Mouse (Mus musculus): ENCODE data around the gene Klra10. TPM values are rescaled to one million over a fixed set of nuclear protein-coding genes. Genes with fewer than 3 reads are reported as not detected.
"Not testable (repeated sequence)": the region's sequence is repeated elsewhere in the genome, so short reads cannot be mapped to it uniquely, and the experiment has no call there.

Klra10 gene
- polyA plus RNA-seq (2012; rRNA removed) = not detected in 2 replicates

DNA sequence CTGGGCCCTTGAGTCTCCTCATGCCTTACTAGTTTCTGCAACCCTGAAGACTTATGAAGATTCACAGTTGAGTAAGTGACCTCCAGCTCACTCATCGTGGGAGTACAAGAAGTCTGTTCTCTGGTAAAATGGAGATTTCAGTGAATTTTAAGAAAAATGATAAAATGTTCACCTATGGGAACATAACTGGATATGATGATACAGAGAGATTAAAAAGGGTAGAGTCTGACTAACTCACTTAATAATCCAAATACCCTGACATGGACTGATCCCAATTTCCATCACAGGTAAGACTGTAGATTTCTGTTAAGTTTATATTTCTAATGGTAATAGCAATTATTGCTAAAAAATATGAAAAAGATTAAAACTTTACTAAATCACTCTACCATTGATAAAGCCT lies at the start of gene Klra10:
Klra10 (minus strand) TSS at position 101 of the 400 bp plus-strand sequence.
- DNase-seq; H3K27ac ChIP-seq (ENCODE audit: insufficient read depth, low read length): not testable (repeated sequence)
- WGBS = 69% methylated on average over 1 of the region's 1 CpGs

DNA sequence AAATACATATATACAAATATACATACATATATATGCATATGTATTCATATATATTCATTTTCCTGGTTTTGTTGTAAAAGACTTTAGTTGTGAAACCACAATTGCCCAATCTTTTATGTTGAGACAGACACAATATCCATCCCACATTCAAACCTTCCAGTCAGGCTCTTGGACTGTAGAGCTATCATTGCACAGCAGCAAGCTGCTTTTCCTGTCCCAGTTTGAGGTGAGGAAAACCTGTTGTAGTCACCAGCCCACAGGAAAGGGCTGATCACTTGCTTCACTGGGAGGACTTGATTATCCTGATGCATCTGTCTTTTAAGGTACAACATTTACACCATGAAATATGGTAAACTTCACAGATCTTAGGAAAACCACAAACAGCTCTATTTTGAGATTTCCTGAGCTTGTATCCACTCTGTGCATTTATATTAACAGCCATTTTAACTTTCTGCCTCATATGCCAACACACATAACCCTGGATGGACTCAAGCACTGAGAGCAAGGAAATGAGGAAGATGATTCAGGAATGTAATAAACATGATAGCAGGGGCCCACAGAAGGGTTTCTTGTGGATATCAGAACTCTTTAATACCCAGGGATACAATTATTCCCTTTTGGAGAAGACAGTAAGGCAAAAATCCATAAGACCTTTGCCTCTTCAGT lies 6.4 kb upstream of the Klra10 start:
- Histone ChIP-seq H3K4me1 (ENCODE audit: control insufficient read depth, insufficient read depth, low read length) (no peaks in the 10 kb centered on the region), H3K4me3 (replicated peaks; ENCODE audit: insufficient read depth, low read depth, low read length) (no peak overlapping the region), H3K27me3 (ENCODE audit: control insufficient read depth, insufficient read depth, low read length) (no peaks in the 10 kb centered on the region), H3K27ac (ENCODE audit: insufficient read depth, low read length) (no peak overlapping the region)
- no peak for TF ChIP-seq POLR2A (IDR thresholded peaks at IDR 0.05; ENCODE audit: borderline replicate concordance, insufficient read depth, low read length)
- TF ChIP-seq CTCF (IDR thresholded peaks at IDR 0.05; ENCODE audit: borderline replicate concordance, insufficient read depth, low read depth, low read length) = no peak
- DNase-seq = no peak

More for the DNA sequence above, at the start of gene Klra10:
- H3K4me3 ChIP-seq (replicated peaks; ENCODE audit: insufficient read depth, low read depth, low read length); H3K27me3 ChIP-seq (ENCODE audit: control insufficient read depth, insufficient read depth, low read length); H3K4me1 ChIP-seq (ENCODE audit: control insufficient read depth, insufficient read depth, low read length): not testable (repeated sequence)

DNA sequence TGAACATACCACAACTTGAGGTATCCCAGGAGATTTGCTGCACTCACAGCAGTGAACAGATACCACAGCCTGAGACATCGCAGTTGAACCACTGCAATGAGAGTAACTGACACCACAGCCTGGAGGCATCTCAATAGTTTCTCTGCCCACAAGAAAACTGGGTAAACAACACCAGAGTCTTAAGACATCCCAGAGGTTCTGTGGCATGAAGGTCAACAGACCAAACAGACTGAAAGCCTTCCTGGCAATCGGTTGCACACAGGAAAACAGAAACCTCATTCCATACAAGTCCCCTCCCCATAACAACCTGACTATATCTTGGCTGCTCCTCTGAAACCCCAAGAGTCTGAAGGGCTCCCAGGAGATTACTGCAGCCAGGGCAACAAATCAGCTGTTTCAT lies 26.4 kb downstream of the Klra10 start:
- DNase-seq = no peak
- 75% methylated on average over 2 of the region's 2 CpGs for WGBS
- TF ChIP-seq POLR2A (IDR thresholded peaks at IDR 0.05; ENCODE audit: borderline replicate concordance, insufficient read depth, low read length) (no peak), CTCF (IDR thresholded peaks at IDR 0.05; ENCODE audit: borderline replicate concordance, insufficient read depth, low read depth, low read length) (no peak)
- no peak overlapping the region for H3K27ac ChIP-seq (ENCODE audit: insufficient read depth, low read length)
- no peaks in the 10 kb centered on the region for H3K27me3 ChIP-seq (ENCODE audit: control insufficient read depth, insufficient read depth, low read length)
- H3K4me1 ChIP-seq (ENCODE audit: control insufficient read depth, insufficient read depth, low read length) = no peaks in the 10 kb centered on the region
- no peak overlapping the region for H3K4me3 ChIP-seq (replicated peaks; ENCODE audit: insufficient read depth, low read depth, low read length)

DNA sequence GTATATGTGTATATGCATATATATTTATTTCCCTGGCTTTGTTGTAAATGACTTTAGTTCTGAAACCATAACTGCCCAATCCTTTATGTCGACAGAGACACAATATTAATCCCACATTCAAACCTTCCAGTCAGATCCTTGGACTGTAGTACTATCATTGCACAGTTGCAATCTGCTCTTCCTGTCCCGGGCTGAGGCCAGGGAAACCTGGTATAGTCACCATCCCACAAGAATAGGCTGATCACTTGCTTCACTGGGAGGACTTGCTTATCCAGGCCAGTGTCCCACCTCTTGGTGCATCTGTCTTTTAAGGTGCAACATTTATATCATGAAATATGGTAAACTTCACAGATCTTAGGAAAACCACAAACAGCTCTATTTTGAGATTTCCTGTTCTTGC lies 44.2 kb downstream of the Klra10 start:
- Histone ChIP-seq H3K27me3 (ENCODE audit: control insufficient read depth, insufficient read depth, low read length) (no peaks in the 10 kb centered on the region), H3K27ac (ENCODE audit: insufficient read depth, low read length) (no peak overlapping the region), H3K4me3 (replicated peaks; ENCODE audit: insufficient read depth, low read depth, low read length) (no peak overlapping the region), H3K4me1 (ENCODE audit: control insufficient read depth, insufficient read depth, low read length) (no peaks in the 10 kb centered on the region)
- 64% methylated on average over 2 of the region's 2 CpGs for WGBS
- TF ChIP-seq POLR2A (IDR thresholded peaks at IDR 0.05; ENCODE audit: borderline replicate concordance, insufficient read depth, low read length) (no peak), CTCF (IDR thresholded peaks at IDR 0.05; ENCODE audit: borderline replicate concordance, insufficient read depth, low read depth, low read length) (no peak)
- DNase-seq = no peak

DNA sequence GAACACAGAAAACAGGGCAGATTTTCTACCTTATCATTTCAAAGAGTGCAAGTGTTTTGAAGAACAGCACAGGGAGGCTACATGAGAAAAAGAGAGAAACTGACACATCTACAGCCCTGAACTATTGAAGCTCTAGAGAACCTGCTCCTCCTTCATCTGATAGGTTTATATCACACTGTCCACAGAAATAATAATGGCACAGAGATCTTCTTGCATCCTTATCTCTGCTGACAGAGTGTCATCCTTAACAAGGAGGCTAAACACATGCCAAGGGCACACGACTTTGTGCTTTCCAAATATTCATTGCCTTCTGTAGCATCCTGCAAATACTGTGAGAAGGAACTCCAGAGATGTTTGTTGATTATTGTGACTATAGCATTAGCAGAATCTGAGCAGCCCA lies 45.1 kb downstream of the Klra10 start:
- no peaks in the 10 kb centered on the region for H3K27me3 ChIP-seq (ENCODE audit: control insufficient read depth, insufficient read depth, low read length)
- DNase-seq = no peak
- WGBS = 25% methylated on average over 1 of the region's 1 CpGs
- no peaks in the 10 kb centered on the region for H3K4me1 ChIP-seq (ENCODE audit: control insufficient read depth, insufficient read depth, low read length)
- TF ChIP-seq CTCF (IDR thresholded peaks at IDR 0.05; ENCODE audit: borderline replicate concordance, insufficient read depth, low read depth, low read length) (no peak), POLR2A (IDR thresholded peaks at IDR 0.05; ENCODE audit: borderline replicate concordance, insufficient read depth, low read length) (no peak)
- H3K4me3 ChIP-seq (replicated peaks; ENCODE audit: insufficient read depth, low read depth, low read length) = no peak overlapping the region
- H3K27ac ChIP-seq (ENCODE audit: insufficient read depth, low read length) = no peak overlapping the region

DNA sequence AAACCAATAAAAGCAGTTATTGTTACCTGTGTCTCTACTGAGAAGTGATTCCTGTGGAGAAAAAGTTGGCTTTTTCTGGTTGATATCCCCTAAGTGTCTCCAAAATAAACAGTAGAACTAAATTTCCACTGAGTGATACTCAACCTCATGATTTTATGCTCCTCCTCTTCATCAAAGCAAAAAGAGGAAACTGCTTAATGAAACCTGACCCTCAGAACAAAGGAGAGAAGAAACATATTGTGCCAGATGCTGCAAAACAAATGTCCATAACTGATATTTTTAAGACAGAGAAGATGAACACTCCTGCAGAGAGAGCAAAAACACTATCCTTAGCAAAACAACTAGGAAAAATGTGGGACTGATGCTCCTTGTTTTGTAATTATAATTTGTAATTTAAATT lies 48.5 kb downstream of the Klra10 start, which contains the start of gene Klra7:
Klra7 (minus strand) TSS at position 101 of the 400 bp plus-strand sequence.
- no peak within 1 kb of the TSS for H3K4me3 ChIP-seq (replicated peaks; ENCODE audit: insufficient read depth, low read depth, low read length)
- no peaks in the 10 kb centered on the region for H3K27me3 ChIP-seq (ENCODE audit: control insufficient read depth, insufficient read depth, low read length)
- TF ChIP-seq POLR2A (IDR thresholded peaks at IDR 0.05; ENCODE audit: borderline replicate concordance, insufficient read depth, low read length) (no peak), CTCF (IDR thresholded peaks at IDR 0.05; ENCODE audit: borderline replicate concordance, insufficient read depth, low read depth, low read length) (no peak)
- H3K27ac ChIP-seq (ENCODE audit: insufficient read depth, low read length) = no peak within 1 kb of the TSS
- no peaks in the 10 kb centered on the region for H3K4me1 ChIP-seq (ENCODE audit: control insufficient read depth, insufficient read depth, low read length)
- DNase-seq = no peak

Other genes starting within 250 kb of the Klra10 start
- not detected in 2 replicates for gene Klra4, start 214.7 kb downstream of the Klra10 start, polyA plus RNA-seq (2012; rRNA removed)
- not detected in 2 replicates for gene Klra8, start 152.0 kb downstream of the Klra10 start, polyA plus RNA-seq (2012; rRNA removed)
- gene Klra9, start 88.8 kb downstream of the Klra10 start, polyA plus RNA-seq (2012; rRNA removed) = not detected in 2 replicates
- gene Klra7, start 48.6 kb downstream of the Klra10 start, polyA plus RNA-seq (2012; rRNA removed) = not detected in 2 replicates
- not detected in 2 replicates for gene Klra3, start 55.6 kb upstream of the Klra10 start, polyA plus RNA-seq (2012; rRNA removed)
- not detected in 2 replicates for gene Klra1, start 104.9 kb upstream of the Klra10 start, polyA plus RNA-seq (2012; rRNA removed)

Measured in cerebellum, adult 2 months (tissue).